Mouse (Mus musculus): ENCODE measurements around the gene Ugt1a6b.

DNA sequence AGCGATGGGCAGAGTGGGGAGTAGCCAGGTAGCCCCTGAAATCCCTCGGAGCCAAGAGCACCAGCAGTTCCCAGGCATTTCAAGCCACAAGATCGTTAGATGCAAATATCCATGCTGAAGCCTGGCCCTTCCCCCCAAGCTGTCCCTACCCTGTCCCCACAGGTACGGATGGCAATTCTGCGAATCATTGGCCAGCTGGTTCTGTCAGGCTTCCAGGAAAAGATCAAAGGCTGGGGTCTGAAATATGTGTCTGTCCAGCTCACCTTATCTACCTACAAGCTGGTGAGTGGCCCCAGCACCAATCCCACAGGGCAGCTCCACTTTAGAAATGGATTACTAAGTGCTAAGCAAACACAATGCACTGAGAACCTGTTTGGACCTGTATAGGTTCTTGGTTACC is 134.3 kb downstream of the Ugt1a6b start:
- TF ChIP-seq CTCF (IDR thresholded peaks at IDR 0.05), result no peak
- TF ChIP-seq EP300 (IDR thresholded peaks at IDR 0.05; ENCODE audit: insufficient read depth, low read depth, low read length), result no peak
- TF ChIP-seq POLR2A (IDR thresholded peaks at IDR 0.05; ENCODE audit: insufficient read depth, low read depth, low read length), result no peak

Measured in heart, adult 2 months (tissue).